Mouse (Mus musculus): Measurements from ENCODE around the gene Usp22. TPM values are rescaled to one million over a fixed set of nuclear protein-coding genes. Genes with fewer than 3 reads are reported as not detected.
A peak's percentile ranks its signal among the peaks of the same experiment; 100 is the strongest.

The Usp22 gene
- polyA plus RNA-seq, 1 experiment from 2014 or later = 529 TPM

DNA sequence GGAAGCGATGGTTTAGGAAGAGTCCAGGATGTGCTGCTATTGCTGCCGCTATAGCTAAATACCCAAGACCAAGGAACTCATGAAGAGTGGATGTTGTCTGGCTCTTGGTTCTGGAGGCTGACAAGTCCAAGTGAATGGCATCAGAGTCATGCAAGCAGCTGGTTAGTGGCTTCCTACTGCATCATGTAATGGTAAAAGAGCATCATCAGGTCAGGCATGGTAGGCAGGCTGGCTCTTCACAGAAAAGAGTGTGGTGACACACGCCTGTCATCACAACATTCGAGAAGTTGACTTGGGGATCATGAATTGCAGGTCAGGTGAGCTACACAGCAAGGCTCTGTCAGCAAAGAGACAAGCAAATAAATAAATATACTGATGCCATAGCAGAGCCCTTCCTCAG, 63.4 kb downstream of the Usp22 start:
- Histone ChIP-seq H3K27ac (replicated peaks; ENCODE audit: low read depth, low read length) (no peak overlapping the region), H3K4me3 (replicated peaks; ENCODE audit: low read depth, low read length) (no peak overlapping the region), H3K27me3 (ENCODE audit: control insufficient read depth, insufficient read depth, low read length) (no peaks in the 10 kb centered on the region), H3K9me3 (ENCODE audit: control insufficient read depth, low read length) (0 out of 2 replicates have a peak, but pooled peaks cover 3% of the 10 kb centered on the region), H3K9ac (replicated peaks; ENCODE audit: low read length) (no peak overlapping the region), H3K36me3 (ENCODE audit: control insufficient read depth, insufficient read depth, low read length) (no peaks in the 10 kb centered on the region), H3K4me2 (ENCODE audit: low read length) (no peak overlapping the region), H3K4me1 (ENCODE audit: control insufficient read depth, insufficient read depth, low read length) (no peaks in the 10 kb centered on the region)
- WGBS = 88% methylated on average over 4 of the region's 4 CpGs
- no peak for ATAC-seq (ENCODE audit: low FRiP score, low TSS enrichment)
- no peak for DNase-seq

DNA sequence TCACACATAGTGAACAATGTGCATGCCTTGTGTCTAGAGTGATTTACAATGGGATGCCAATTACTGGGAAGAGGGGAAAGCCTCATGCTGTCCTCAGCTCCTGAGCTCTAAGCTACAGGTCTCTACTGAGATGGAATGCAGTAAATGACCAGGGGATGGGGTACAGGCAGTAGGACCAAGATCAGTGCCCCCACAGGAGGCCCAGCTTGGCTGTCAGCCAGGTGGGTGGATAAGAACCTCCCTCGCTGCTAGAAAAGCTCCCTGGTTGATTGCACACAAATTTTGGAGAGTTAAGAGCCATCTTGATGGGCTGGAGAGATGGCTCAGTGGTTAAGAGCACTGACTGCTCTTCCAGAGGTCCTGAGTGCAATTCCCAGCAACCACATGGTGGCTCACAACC, 63.9 kb downstream of the Usp22 start:
- H3K27ac ChIP-seq (replicated peaks; ENCODE audit: low read depth, low read length) = no peak overlapping the region
- no peaks in the 10 kb centered on the region for H3K27me3 ChIP-seq (ENCODE audit: control insufficient read depth, insufficient read depth, low read length)
- DNase-seq (no peak), ATAC-seq (ENCODE audit: low FRiP score, low TSS enrichment) (no peak)
- H3K4me1 ChIP-seq (ENCODE audit: control insufficient read depth, insufficient read depth, low read length) = no peaks in the 10 kb centered on the region
- WGBS = 45% methylated on average over 1 of the region's 1 CpGs
- 0 out of 2 replicates have a peak, but pooled peaks cover 3% of the 10 kb centered on the region for H3K9me3 ChIP-seq (ENCODE audit: control insufficient read depth, low read length)
- no peak overlapping the region for H3K4me3 ChIP-seq (replicated peaks; ENCODE audit: low read depth, low read length)
- no peak overlapping the region for H3K9ac ChIP-seq (replicated peaks; ENCODE audit: low read length)
- no peak overlapping the region for H3K4me2 ChIP-seq (ENCODE audit: low read length)
- no peaks in the 10 kb centered on the region for H3K36me3 ChIP-seq (ENCODE audit: control insufficient read depth, insufficient read depth, low read length)

DNA sequence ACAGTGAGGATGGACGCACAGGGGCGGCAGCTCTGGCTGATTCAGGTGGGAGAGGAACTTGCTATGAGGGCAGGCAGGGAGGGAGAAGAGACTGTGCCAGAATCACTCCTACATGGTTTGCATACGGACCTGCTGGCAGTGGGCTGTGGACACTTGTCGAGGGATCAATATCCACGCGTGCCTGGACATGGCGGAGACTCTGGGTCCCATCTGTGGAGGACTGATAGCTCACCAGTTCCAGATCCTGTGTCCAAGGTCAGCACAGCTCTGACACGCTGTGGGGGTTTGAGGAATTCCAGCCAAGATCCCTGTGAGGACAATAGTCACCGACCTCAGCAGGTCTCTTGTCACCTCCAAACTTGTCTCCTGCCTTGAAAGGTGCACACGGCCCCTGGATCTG, 64.7 kb downstream of the Usp22 start:
- Histone ChIP-seq H3K4me3 (replicated peaks; ENCODE audit: low read depth, low read length) (no peak overlapping the region), H3K9me3 (ENCODE audit: control insufficient read depth, low read length) (no peaks in the 10 kb centered on the region), H3K4me2 (ENCODE audit: low read length) (no peak overlapping the region), H3K27me3 (ENCODE audit: control insufficient read depth, insufficient read depth, low read length) (no peaks in the 10 kb centered on the region), H3K4me1 (ENCODE audit: control insufficient read depth, insufficient read depth, low read length) (no peaks in the 10 kb centered on the region), H3K9ac (replicated peaks; ENCODE audit: low read length) (no peak overlapping the region; the same call in 1 of the 2 replicates), H3K36me3 (ENCODE audit: control insufficient read depth, insufficient read depth, low read length) (no peaks in the 10 kb centered on the region), H3K27ac (replicated peaks; ENCODE audit: low read depth, low read length) (no peak overlapping the region)
- 79% methylated on average over 10 of the region's 10 CpGs for WGBS
- DNase-seq (no peak), ATAC-seq (ENCODE audit: low FRiP score, low TSS enrichment) (no peak)

DNA sequence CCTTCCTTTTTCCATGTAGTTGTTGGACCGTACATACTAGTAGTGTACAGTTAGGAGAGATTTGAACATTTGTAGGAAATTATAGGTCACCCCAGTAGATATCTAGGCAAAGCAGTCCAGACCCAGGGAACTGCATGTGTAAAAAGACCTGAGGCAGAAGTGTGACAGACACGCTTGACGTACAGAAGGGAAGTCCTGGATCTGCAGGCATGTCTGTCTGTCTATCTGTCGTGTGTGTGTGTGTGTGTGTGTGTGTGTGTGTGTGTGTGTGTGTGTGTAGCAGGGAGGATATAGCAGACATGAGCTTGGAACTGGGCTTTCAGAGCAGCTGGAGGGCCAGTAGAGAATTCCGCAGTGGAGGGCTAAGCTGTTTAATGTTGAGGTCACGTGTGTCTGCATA, 65.1 kb downstream of the Usp22 start:
- Histone ChIP-seq H3K9ac (replicated peaks; ENCODE audit: low read length) (no peak overlapping the region), H3K4me1 (ENCODE audit: control insufficient read depth, insufficient read depth, low read length) (peaks cover 2% of the 10 kb centered on the region; the same call in 1 of the 2 replicates), H3K4me2 (ENCODE audit: low read length) (no peak overlapping the region), H3K36me3 (ENCODE audit: control insufficient read depth, insufficient read depth, low read length) (no peaks in the 10 kb centered on the region), H3K9me3 (ENCODE audit: control insufficient read depth, low read length) (no peaks in the 10 kb centered on the region), H3K27me3 (ENCODE audit: control insufficient read depth, insufficient read depth, low read length) (no peaks in the 10 kb centered on the region), H3K4me3 (replicated peaks; ENCODE audit: low read depth, low read length) (no peak overlapping the region), H3K27ac (replicated peaks; ENCODE audit: low read depth, low read length) (no peak overlapping the region)
- ATAC-seq (ENCODE audit: low FRiP score, low TSS enrichment) (no peak), DNase-seq (no peak)
- 83% methylated on average over 6 of the region's 6 CpGs for WGBS

DNA sequence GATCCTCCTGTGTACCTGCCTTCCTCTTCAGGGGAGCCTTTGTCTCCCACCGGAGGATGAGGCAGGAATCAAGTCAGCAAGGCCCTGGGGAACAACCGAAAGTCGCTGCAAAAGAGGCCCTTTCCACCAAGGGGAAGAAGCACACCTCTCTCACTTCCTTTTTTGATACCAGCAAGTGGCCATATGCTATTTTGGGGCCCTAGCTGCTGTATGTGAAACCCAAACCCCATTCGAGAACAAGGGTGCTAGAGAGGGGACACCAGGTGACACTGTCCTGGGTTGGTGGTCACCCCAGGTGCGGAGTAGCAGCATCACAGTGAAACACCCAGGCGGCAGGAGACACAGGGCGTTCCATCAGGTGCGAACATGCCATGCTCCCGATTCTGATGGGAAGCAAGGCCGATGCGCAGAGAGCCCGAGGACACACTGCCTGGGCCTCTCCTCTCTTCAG, 65.9 kb downstream of the Usp22 start:
- WGBS = 92% methylated on average over 12 of the region's 12 CpGs
- Histone ChIP-seq H3K27me3 (ENCODE audit: control insufficient read depth, insufficient read depth, low read length) (no peaks in the 10 kb centered on the region), H3K27ac (replicated peaks; ENCODE audit: low read depth, low read length) (no peak overlapping the region), H3K4me3 (replicated peaks; ENCODE audit: low read depth, low read length) (no peak overlapping the region), H3K9ac (replicated peaks; ENCODE audit: low read length) (no peak overlapping the region), H3K9me3 (ENCODE audit: control insufficient read depth, low read length) (no peaks in the 10 kb centered on the region), H3K36me3 (ENCODE audit: control insufficient read depth, insufficient read depth, low read length) (no peaks in the 10 kb centered on the region), H3K4me1 (ENCODE audit: control insufficient read depth, insufficient read depth, low read length) (peaks cover 6% of the 10 kb centered on the region; the same call in 1 of the 2 replicates), H3K4me2 (ENCODE audit: low read length) (no peak overlapping the region)
- no peak for ATAC-seq (ENCODE audit: low FRiP score, low TSS enrichment)
- DNase-seq = no peak

DNA sequence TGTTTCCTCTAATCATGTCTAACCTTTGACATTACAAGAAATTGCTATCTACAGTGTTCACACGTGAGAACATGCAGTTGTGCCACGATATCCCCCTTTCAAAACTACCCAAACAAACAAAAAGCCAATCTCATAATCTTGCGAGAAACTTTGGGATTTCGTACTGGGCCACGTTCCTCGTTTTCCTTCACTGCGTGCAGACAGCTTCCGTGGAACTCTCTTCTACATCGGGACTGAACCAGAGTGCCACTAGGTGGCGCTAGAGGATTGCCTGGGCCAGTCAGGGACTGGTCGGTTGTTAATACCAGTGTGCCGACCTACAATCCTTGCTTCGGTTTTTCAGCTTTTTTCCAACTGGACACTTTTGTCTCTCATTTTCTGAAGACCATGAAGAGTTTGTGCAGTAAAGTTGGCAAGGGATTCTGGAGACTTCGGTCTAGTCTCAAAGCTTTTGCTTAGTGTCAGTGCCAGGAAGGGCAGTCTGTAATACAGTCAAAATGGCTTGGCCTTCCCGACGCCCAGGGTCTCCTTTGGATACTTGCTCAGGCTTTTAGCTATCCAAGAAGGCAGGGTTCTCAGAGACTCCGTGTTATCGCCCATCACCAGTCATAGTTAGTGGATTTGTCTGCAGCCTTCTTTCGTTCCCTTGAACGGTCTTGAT, 70.5 kb downstream of the Usp22 start:
- H3K4me2 ChIP-seq (ENCODE audit: low read length) = peak overlapping the region; percentile 34
- DNase-seq = peak; percentile 96
- H3K4me1 ChIP-seq (ENCODE audit: control insufficient read depth, insufficient read depth, low read length) = peaks cover 6% of the 10 kb centered on the region; the same call in 1 of the 2 replicates
- H3K9me3 ChIP-seq (ENCODE audit: control insufficient read depth, low read length) = no peaks in the 10 kb centered on the region
- no peak overlapping the region for H3K27ac ChIP-seq (replicated peaks; ENCODE audit: low read depth, low read length)
- no peaks in the 10 kb centered on the region for H3K27me3 ChIP-seq (ENCODE audit: control insufficient read depth, insufficient read depth, low read length)
- 10% methylated on average over 20 of the region's 20 CpGs for WGBS
- no peak overlapping the region for H3K4me3 ChIP-seq (replicated peaks; ENCODE audit: low read depth, low read length)
- H3K9ac ChIP-seq (replicated peaks; ENCODE audit: low read length) = no peak overlapping the region; the same call in 1 of the 2 replicates
- peak; percentile 85; the same call in 1 of the 2 replicates for ATAC-seq (ENCODE audit: low FRiP score, low TSS enrichment)
- H3K36me3 ChIP-seq (ENCODE audit: control insufficient read depth, insufficient read depth, low read length) = no peaks in the 10 kb centered on the region

DNA sequence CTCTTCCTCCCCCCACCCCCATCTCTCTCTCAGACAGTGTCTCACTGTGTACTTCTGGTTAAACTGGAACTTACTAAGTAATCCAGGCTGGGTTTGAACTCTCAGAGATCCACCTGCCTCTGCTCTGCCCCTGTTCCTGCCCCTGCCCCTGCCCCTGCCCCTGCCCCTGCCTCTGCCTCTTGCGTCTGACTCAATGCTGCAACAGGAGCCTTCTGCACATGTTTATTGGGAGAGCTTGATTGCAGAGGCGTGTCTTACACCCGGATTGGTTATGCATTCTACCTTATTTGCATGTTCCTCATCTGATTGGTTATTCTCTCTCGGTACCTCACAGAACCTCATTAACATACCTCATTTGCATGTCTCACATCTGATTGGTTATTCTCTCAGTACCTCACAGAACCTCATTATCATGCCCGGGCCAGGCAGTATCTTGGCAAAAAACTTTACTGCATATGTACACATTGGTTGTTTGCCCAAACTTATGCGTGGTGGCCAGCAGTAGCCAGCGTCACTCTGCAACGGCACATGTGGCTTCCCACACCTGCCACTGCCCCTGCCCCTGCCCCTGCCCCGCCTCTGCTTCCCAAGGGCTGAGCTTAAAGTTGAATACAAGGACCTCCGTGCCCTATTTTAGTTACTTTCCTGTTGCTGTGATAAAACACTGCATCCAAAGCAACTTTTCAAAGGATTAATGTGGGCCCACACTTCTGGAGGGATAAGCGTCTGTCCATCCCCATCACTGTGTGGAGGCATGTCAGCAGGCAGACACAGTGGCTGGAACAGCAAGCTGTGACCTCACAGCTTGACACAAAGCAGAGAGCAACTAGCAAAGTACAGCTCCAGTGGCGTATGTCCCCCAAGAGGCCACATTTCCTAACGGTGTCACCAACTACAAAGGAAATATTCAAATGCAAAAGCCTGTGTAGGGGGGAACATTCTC, 72.2 kb downstream of the Usp22 start:
- H3K36me3 ChIP-seq (ENCODE audit: control insufficient read depth, insufficient read depth, low read length) = no peaks in the 10 kb centered on the region
- H3K4me2 ChIP-seq (ENCODE audit: low read length) = no peak overlapping the region
- H3K27me3 ChIP-seq (ENCODE audit: control insufficient read depth, insufficient read depth, low read length) = no peaks in the 10 kb centered on the region
- no peak overlapping the region for H3K4me3 ChIP-seq (replicated peaks; ENCODE audit: low read depth, low read length)
- 35% methylated on average over 12 of the region's 13 CpGs for WGBS
- no peak for ATAC-seq (ENCODE audit: low FRiP score, low TSS enrichment)
- H3K9ac ChIP-seq (replicated peaks; ENCODE audit: low read length) = no peak overlapping the region
- no peak for DNase-seq
- H3K9me3 ChIP-seq (ENCODE audit: control insufficient read depth, low read length) = no peaks in the 10 kb centered on the region
- H3K27ac ChIP-seq (replicated peaks; ENCODE audit: low read depth, low read length) = no peak overlapping the region
- peaks cover 6% of the 10 kb centered on the region; the same call in 1 of the 2 replicates for H3K4me1 ChIP-seq (ENCODE audit: control insufficient read depth, insufficient read depth, low read length)
